Mouse (Mus musculus) induced T-regulatory cell, adult 2 months (primary cell): ENCODE data around the gene Tbc1d1.

Source experiments
- DNase-seq: peaks from one replicate; pipeline ENCODE4 v3.0.0-alpha.2; 2012; ENCODE audit warnings: low read depth

Tbc1d1 gene

GRCm38 (mm10) chr5:64206875-64207274 is 50.8 kb downstream of the Tbc1d1 start:
- DNase-seq: no peak

DNA sequence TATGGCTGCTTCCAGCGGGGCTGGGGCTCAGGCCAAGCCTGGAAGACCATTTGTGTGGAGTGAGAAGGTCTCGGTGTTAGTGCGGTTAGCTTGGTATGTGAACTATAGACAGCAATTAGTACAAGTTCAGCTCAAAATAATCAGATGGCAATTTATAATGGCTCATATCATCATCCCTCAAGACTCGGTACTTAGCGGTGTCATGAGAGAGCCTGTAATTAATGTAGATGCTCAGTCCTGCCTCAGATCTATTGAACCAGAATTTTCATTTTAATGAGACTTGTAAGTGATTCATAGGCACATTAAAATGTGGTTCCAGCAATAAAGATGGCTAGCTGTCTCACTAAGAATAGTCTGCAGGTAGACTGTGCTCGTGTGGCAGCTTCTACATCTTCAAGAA is 51.7 kb downstream of the Tbc1d1 start:
- no peak for DNase-seq

- no peak for DNase-seq
Observed at GRCm38 (mm10) chr5:64210817-64211216, 54.7 kb downstream of the Tbc1d1 start.

DNA sequence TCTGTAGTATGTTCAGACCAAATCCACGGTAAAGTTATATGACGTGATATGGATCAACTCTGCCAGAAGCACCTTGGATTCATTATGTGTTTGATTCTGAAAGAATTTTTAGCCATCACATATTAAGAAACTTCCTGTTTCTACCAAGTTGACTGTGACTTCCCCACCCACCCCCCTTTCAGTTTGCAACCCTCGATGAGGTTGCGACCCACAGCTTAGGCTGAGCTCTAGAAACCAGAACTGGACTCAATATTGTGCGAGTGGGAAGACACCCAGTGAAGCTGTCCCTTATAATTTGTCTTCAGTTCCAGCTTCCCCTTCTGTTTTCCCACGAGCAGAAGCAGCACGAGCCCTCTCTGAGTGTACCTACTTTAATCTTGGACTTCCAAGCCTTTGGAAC is 55.2 kb downstream of the Tbc1d1 start:
- DNase-seq: no peak

- DNase-seq: no peak
Observed at GRCm38 (mm10) chr5:64212206-64212605, 56.1 kb downstream of the Tbc1d1 start.

GRCm38 (mm10) chr5:64212619-64213018 is 56.5 kb downstream of the Tbc1d1 start:
- DNase-seq: no peak

- no peak for DNase-seq
Observed at GRCm38 (mm10) chr5:64215806-64216205, 59.7 kb downstream of the Tbc1d1 start.

- DNase-seq: no peak
Observed at GRCm38 (mm10) chr5:64216326-64216725, 60.2 kb downstream of the Tbc1d1 start.

DNA sequence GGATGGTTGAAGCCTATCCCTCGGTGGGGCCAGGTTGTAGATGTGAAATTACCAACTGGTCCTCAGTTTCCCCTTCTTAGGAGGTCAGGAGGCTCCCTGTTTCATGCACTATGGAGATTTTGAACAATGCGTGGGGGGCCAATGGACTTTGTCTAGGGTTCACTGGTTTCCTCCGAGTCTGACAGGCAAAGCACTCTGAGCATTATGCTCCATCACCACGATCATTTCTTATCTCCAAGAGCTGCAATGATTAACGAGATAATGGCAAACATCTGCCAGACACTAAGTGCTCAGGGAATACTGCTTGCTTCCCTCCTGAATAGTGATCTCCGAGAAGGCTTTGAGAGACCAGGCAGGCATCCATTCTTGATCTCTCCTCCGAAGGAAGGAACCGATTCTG is 61.2 kb downstream of the Tbc1d1 start:
- no peak for DNase-seq

DNA sequence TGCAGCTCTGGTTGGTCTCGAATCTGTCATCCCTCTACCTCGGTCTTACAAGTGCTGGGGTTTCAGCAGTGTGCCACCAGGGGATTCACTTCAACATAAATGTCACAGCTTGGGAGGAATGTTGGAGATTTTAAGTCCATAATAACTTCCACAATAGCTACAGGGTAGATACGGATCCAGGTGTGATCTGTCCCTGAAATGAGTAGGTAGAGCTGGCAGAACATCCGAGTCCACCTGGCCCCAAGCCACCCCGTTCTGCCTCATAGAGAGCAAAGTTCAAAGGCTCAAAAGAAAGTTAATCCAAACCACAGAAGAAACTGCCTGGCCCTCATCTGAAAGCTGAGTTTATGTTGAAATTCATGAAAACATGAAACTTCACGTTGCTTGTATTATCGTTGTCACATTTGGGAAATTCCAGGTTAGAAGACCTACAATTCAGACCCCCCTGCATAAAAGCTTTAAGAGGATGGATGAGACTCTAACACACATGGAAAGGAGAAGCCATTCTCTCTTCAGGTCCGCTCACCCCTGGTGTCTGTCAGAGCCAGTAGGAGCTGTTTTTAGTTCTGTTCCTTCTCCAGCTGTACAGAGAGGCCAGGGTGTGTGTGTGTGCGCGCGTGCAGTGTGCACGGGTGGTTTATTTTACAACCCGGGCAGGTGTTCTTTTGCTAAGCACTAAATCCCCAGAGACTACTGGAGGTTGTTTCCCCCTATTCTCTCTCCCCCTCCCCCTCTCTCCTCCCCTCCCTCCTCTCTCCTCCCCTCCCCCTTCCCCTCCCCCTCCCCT is 61.9 kb downstream of the Tbc1d1 start:
- no peak for DNase-seq

GRCm38 (mm10) chr5:64218603-64218999 is 62.5 kb downstream of the Tbc1d1 start:
- no peak for DNase-seq

DNA sequence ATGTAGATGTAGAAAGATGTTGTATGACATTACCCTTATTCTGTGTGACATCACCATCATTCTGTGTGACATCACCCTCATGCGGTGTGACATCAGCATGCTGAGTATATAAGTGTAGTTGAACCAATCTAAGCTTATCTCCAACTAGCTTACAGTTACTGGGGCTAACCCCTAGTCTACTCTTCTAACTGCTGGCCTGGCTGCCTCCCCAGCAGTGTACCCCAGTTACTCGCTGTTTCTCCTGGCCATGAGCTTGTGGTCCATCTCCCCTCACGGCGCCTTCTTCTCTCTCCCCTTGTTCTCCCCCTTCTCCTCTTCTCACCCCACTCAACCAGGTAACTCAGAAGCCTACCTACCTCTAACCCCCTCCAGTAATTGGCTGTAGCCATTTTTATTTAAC is 64.7 kb downstream of the Tbc1d1 start:
- no peak for DNase-seq

- DNase-seq: no peak
Observed at GRCm38 (mm10) chr5:64224735-64225425, 68.8 kb downstream of the Tbc1d1 start.

DNA sequence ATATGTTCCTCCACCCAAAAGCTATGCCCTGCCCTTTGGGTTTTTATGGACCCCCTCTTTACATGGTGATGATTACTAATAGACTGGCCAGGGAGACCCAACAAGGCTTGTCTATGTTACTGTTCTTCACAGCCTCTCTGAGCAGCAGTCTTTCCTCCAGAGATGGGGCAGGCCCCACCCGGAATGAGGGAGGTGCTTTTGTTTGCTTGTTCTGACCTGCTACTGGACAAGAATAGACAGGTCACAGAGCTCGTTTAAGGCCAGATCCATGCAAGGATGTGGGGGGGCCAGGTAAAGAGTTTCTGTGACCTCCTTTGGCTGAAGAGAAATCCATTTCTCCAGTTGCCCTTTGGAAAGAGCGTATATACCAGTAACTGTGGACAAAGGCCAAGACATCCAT is 72.1 kb downstream of the Tbc1d1 start:
- DNase-seq: no peak

DNA sequence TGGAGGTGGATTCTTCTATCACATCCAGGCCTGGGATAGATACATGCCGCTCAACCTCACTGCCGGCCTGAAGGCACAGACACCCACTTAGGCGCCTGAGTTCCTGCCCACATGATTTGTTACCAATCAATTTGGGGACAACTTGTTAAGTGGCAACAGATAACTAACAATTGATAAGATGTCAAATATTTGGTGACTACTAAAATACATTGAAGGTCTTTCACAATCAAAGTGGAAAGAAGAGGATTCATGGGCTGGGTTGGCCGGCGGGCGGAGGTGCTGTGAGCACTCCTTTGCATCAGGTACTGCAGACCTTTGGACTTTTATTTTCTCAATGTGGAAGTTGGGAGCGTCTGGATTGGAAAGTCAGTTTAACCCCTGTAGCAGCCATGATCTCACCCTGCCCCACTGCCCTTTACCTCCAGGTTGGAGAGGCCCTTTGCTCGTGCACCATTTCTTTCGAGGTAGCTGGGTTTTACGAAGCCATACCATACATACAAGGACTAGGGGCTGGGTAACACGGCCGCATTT is 73.3 kb downstream of the Tbc1d1 start:
- DNase-seq: no peak

DNA sequence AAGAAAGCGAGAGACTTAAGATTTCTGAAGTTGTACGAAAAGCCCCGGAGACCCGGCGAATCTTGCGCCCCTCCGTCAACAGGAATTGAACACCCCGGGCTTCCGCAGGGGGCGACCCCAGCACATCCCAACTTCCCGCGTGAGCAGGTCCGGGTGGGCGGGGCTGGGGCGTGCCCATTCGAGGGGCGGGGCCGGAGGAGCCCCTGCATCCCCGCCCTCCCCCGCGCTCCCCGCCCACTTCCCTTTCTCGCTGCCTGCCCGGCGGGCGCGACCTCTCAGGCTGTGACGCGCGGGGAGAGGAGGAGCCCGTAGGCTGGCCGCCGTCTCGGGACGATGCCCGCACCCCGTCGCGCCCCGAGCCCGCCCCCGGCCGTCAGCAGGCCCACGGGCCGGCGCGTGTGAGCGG is 74.0 kb downstream of the Tbc1d1 start:
- peak; percentile 94 for DNase-seq

DNA sequence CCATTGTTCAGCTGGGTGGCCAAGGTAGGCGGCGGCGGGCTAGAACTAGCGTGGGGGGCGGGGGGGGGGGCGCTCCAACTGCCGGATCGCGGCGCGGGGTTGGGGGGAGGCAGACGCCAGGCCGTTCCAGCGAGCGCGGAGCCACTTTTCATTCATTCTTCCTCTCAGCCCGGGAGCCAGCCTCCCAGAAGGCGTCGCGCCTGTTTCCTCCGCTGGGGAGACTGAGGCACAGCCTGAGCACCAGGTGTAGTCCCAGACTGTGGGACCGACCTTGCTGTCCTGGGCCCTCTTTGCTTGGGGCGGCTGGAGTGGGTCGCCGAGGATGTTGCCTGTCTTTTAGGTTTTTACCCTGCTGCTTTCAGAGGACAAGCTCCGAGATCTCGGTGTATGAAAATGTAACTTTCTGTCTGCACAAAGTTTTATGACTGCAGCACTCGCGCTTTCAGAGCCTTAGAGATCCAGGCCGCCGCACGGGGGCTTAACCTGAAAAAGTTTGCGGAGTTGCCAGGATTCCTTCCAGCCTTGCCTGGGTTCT is 74.5 kb downstream of the Tbc1d1 start:
- DNase-seq: peak; percentile 57

GRCm38 (mm10) chr5:64232872-64233271 is 76.8 kb downstream of the Tbc1d1 start:
- DNase-seq: no peak

DNA sequence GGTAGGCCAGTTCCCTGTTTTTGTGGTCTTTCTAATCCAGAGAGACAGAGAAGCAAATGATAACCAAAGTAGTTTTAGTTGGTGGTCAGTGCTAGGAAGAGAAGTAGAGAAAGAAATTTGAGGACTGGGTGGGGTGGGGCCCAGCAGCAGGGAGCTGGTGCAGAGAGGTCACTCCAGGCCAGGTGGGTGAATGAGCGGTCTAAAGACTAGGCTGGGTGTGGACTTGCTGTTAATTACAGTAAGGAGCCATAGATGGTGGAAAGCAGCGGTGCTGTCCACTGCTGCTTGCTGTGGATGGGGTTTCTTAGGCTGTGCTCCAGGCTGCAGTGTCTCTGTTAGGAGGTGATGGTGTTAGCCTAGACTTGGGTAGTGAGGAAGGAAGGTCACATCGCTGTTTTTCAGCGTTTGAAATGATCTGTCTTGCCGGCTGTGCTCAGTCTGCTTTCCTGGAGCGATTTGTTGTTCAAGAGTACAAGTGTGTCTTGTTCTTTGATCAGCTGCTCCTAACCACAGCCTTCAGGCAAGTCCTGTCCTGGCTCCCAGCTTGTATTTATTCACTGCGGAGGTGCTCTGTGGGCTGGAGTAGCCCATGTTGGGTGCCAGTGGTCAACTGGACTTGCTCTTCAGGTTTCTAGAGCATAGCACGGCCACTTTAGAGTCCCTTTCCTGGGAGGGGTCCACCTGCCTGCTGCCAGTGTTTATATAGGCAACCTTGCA is 78.3 kb downstream of the Tbc1d1 start:
- DNase-seq: no peak

GRCm38 (mm10) chr5:64235250-64235649 is 79.1 kb downstream of the Tbc1d1 start:
- no peak for DNase-seq

DNA sequence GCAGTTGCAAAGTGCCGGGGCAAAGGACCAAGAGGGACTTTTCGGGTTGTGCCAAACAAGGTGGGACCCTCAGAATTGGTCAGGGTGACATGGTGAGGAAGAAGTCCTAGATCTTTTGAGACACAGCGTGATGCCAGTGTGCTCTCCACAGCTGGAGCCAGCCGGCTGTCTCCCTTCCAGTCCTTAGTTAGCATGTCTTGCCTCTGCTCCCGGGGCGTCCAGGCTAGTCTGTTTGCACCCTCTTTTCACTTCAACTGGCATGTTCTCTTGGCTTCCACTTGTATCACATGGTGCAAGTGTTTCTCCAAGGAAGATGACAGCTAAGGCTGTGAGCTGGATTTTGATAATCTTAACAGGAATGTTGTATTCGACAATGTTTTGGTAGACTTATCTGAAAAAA is 80.5 kb downstream of the Tbc1d1 start:
- no peak for DNase-seq

DNA sequence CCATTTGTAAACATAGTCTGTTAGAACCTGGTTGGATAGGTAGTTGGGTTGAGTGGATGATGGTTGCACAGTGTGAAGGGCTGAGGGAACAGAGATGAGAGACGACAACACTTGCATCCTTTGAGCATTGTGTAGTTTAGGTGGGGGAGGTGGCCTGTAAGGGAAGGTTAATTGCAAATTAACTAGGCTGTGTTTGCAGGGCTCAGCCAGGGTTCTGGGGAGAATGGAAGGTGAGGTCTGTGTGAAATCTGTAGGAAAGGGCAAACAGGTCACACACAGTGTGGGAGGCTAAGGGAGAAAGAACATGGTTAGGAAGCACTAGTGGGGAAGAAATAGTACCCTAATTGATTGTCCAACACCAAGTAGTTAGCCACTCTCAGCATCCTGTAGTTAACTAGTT is 81.2 kb downstream of the Tbc1d1 start:
- DNase-seq: no peak

DNA sequence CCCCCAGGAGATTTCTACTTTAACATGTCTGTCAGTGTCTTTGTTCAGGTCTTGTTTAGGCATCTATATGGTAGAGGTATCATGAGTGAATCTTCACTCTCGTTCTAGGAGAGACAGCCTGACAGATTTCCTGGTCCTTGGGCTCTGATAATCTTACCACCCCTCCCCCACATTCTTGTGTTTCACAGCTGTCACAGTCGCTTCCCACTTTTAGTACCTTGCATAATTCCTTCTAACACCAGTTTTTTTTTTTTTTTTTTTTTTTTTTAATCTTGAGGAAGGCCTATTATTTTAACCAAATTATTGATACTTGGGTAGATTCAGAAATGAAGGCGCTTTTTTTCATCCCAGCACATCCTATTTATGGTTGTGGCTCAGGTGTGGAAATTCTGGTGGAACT is 81.6 kb downstream of the Tbc1d1 start:
- DNase-seq: no peak
